Mouse (Mus musculus): ENCODE results near the gene Gtdc1.
A peak's percentile ranks its signal among the peaks of the same experiment; 100 is the strongest.

The Gtdc1 gene

GRCm38 (mm10) chr2:44571810-44572209, 355.6 kb downstream of the Gtdc1 start:
- DNase-seq = no peak

- no peak for DNase-seq
Measured at GRCm38 (mm10) chr2:44571156-44571555, 356.3 kb downstream of the Gtdc1 start.

- DNase-seq = no peak
Measured at GRCm38 (mm10) chr2:44569140-44569952, 358.1 kb downstream of the Gtdc1 start.

- DNase-seq = no peak
Measured at GRCm38 (mm10) chr2:44564776-44565692, 362.4 kb downstream of the Gtdc1 start.

- no peak for DNase-seq
Measured at GRCm38 (mm10) chr2:44561789-44562188, 365.7 kb downstream of the Gtdc1 start.

- no peak for DNase-seq
Measured at GRCm38 (mm10) chr2:44559242-44559944, 368.1 kb downstream of the Gtdc1 start.

- DNase-seq = no peak
Measured at GRCm38 (mm10) chr2:44557669-44558281, 369.7 kb downstream of the Gtdc1 start.

GRCm38 (mm10) chr2:44556861-44557592, 370.4 kb downstream of the Gtdc1 start:
- DNase-seq = peak; percentile 12 to 15

GRCm38 (mm10) chr2:44554716-44555115, 372.7 kb downstream of the Gtdc1 start:
- DNase-seq = no peak

- DNase-seq = no peak
Measured at GRCm38 (mm10) chr2:44549311-44549710, 378.1 kb downstream of the Gtdc1 start.

- DNase-seq = no peak
Measured at GRCm38 (mm10) chr2:44542775-44543174, 384.7 kb downstream of the Gtdc1 start.

GRCm38 (mm10) chr2:44541726-44542125, 385.7 kb downstream of the Gtdc1 start:
- DNase-seq = no peak

GRCm38 (mm10) chr2:44540881-44541280, 386.6 kb downstream of the Gtdc1 start:
- DNase-seq = no peak

- no peak for DNase-seq
Measured at GRCm38 (mm10) chr2:44539121-44539634, 388.3 kb downstream of the Gtdc1 start.

- no peak for DNase-seq
Measured at GRCm38 (mm10) chr2:44538135-44538534, 389.3 kb downstream of the Gtdc1 start.

- DNase-seq = no peak
Measured at GRCm38 (mm10) chr2:44535760-44536159, 391.7 kb downstream of the Gtdc1 start.

- no peak for DNase-seq
Measured at GRCm38 (mm10) chr2:44535136-44535675, 392.3 kb downstream of the Gtdc1 start.

GRCm38 (mm10) chr2:44526110-44527032, 401.1 kb downstream of the Gtdc1 start:
- no peak for DNase-seq

- no peak for DNase-seq
Measured at GRCm38 (mm10) chr2:44525187-44525919, 402.1 kb downstream of the Gtdc1 start.

Measured in B cell, adult 2 months (primary cell).